Comparison of ENCODE assay signal across 24 mouse cellular contexts in the genomic region with DNA sequence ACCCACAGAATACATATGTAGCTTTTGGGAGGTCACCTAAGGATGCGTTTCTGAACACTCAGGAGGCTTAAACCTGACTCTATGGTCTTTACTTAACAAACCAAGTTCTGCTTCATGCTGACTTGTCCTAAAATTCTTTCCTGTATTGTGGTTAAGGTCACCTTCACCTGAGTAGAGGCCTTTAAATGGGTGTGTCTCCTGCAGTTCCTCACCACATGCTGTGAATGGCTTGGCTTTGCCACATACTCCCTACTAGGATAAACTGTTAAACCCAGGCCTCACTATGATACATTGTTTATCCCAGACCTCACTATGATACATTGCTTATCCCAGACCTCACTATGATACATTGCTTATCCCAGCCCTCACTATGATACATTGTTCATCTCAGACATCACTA. TPM values are rescaled to one million over a fixed set of nuclear protein-coding genes. Genes with fewer than 3 reads are reported as not detected.
"Had no signal": no experiment of that assay in that cellular context is flagged by ENCODE, and none has a peak within 500 bp of the region (broad histone marks: within the 10 kb centered on the region; RNA-seq: fewer than 3 reads in every experiment).

No protein-coding gene starts in this region.

- H3K27me3 ChIP-seq: intestine, embryonic 15.5 days had no signal

- H3K27ac ChIP-seq: heart, adult 2 months; heart, embryonic 13.5 days; heart, embryonic 15.5 days; hindbrain, embryonic 13.5 days; hindbrain, embryonic 15.5 days; hindbrain, postnatal 0 days; intestine, embryonic 15.5 days; left cerebral cortex, adult 2 months; limb, embryonic 10.5 days; limb, embryonic 12.5 days; liver, embryonic 13.5 days had no signal

- H3K9me3 ChIP-seq: heart, embryonic 13.5 days; heart, embryonic 15.5 days; hindbrain, embryonic 13.5 days; hindbrain, embryonic 15.5 days; intestine, embryonic 15.5 days; limb, embryonic 10.5 days; limb, embryonic 12.5 days; liver, embryonic 13.5 days had no signal

- H3K9ac ChIP-seq: heart, embryonic 13.5 days; heart, embryonic 15.5 days; hindbrain, embryonic 13.5 days; hindbrain, embryonic 15.5 days; intestine, embryonic 15.5 days; limb, embryonic 12.5 days; liver, embryonic 13.5 days had no signal

- H3K36me3 ChIP-seq: heart, embryonic 13.5 days; heart, embryonic 15.5 days; hindbrain, embryonic 13.5 days; hindbrain, embryonic 15.5 days; intestine, embryonic 15.5 days; limb, embryonic 10.5 days; limb, embryonic 12.5 days; liver, embryonic 13.5 days had no signal

- H3K4me3 ChIP-seq: heart, adult 2 months; heart, embryonic 13.5 days; heart, embryonic 15.5 days; hindbrain, embryonic 13.5 days; hindbrain, embryonic 15.5 days; intestine, embryonic 15.5 days; left cerebral cortex, adult 2 months; limb, embryonic 10.5 days; limb, embryonic 12.5 days; liver, embryonic 13.5 days had no signal

- DNase-seq: gastrocnemius, postnatal 14 days; gastrocnemius, postnatal 36 days; heart, adult 11 months; heart, adult 2 months; heart, postnatal 14 days; heart, postnatal 36 days; kidney, adult 18-20 months; kidney, adult 8-10 months; kidney, postnatal 10 days; kidney, postnatal 25 days; kidney, postnatal 4 days; layer of hippocampus, adult 9-11 months; liver; liver, embryonic 13.5 days had no signal

- H3K4me1 ChIP-seq: liver, embryonic 13.5 days had no signal

RNA-seq across cellular contexts. Expression of a gene that starts 22.7 kb away (rescaled TPM):
- polyA plus RNA-seq: heart, embryonic 13.5 days; limb, embryonic 10.5 days; limb, embryonic 12.5 days; liver, embryonic 11.5 days; liver, embryonic 13.5 days had no signal
